1 mouse cellular context compared by ENCODE assay signal in the genomic region with DNA sequence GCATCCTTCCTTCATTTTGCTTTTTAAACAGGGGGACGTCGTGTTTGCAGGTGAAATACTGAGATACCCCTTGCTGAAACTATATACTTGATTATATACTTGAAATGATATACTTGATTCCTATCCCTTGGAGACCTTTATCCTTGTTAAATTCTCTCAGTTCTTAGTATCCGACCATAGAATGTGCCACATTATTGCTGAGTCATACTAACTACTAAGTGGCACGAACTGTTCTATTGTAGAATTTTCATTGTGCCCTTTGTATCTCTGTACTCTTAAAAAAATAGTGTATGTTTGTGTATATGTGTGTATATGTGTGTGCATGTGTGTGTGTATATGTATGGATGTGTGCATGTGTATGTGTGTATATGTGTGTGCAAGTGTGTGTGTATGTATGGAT.
TF ChIP-seq lines count a peak whose summit lies in the region.

No protein-coding gene starts in this region.

TF ChIP-seq in ES-E14, 5 proteins besides CTCF, POLR2A, EP300 and RAD21:
- TF ChIP-seq ZC3H11A (IDR thresholded peaks at IDR 0.05; ENCODE audit: borderline replicate concordance, low read depth, low read length) (no peak), HCFC1 (IDR thresholded peaks at IDR 0.05; ENCODE audit: borderline replicate concordance, insufficient read depth, low read length) (no peak), MAFK (IDR thresholded peaks at IDR 0.05; ENCODE audit: insufficient read depth, low read depth, low read length) (0 out of 2 replicates have a peak, but pooled peaks have one; percentile 51), CHD2 (IDR thresholded peaks at IDR 0.05; ENCODE audit: low read depth, low read length) (no peak), ZNF384 (IDR thresholded peaks at IDR 0.05; ENCODE audit: low read depth, low read length) (no peak)
